Mouse (Mus musculus) liver, postnatal 0 days (tissue): ENCODE data around the gene Scai.
"Not testable (repeated sequence)": the region's sequence is repeated elsewhere in the genome, so short reads cannot be mapped to it uniquely, and the experiment has no call there.

Source experiments
- CTCF ChIP-seq: sonication (generic); IDR thresholded peaks from 2 replicates; pipeline ENCODE4 v1.5.1; 2016; ENCODE audit warnings: antibody characterized with exemption, low read depth
- EP300 ChIP-seq: IDR thresholded peaks from 2 replicates; pipeline ENCODE4 v1.6.1; 2016; ENCODE audit warnings: antibody characterized with exemption, low read depth, mild to moderate bottlenecking

GRCm38 (mm10) chr2:39099951-39100350 lies 90.6 kb downstream of the Scai start:
- TF ChIP-seq EP300, CTCF: not testable (repeated sequence)
